Mouse (Mus musculus) midbrain, embryonic 12.5 days (tissue): ENCODE measurements around the gene Igbp1b. TPM values are rescaled to one million over a fixed set of nuclear protein-coding genes. Genes with fewer than 3 reads are reported as not detected.

ENCODE experiments used
- ATAC-seq: fragments of 200-750 bp; cut with Nextera tagmentation; 2 replicates; pipeline ENCODE4 v1.8.0; 2017; ENCODE audit warnings: low read depth, moderate TSS enrichment, moderate library complexity; ENCODE audit not compliant: low FRiP score
- H3K27ac ChIP-seq: fragments of 300-500 bp; sonication (generic); replicated peaks from 2 replicates; pipeline ENCODE4 v1.5.1; 2016; ENCODE audit warnings: mild to moderate bottlenecking
- H3K27me3 ChIP-seq: fragments of 300-500 bp; sonication (generic); 2 replicates; pipeline ENCODE4 v1.6.1; 2016; ENCODE audit warnings: mild to moderate bottlenecking
- H3K36me3 ChIP-seq: fragments of 300-500 bp; sonication (generic); 2 replicates; pipeline ENCODE4 v1.6.1; 2016
- H3K4me1 ChIP-seq: fragments of 300-500 bp; sonication (generic); 2 replicates; pipeline ENCODE4 v1.6.1; 2016
- H3K4me2 ChIP-seq: fragments of 300-500 bp; sonication (generic); replicated peaks from 2 replicates; pipeline ENCODE4 v1.6.1; 2016; ENCODE audit warnings: mild to moderate bottlenecking, moderate library complexity
- H3K4me3 ChIP-seq: fragments of 300-500 bp; sonication (generic); 2 replicates; pipeline ENCODE4 v1.5.1; 2016; ENCODE audit warnings: mild to moderate bottlenecking
- H3K9ac ChIP-seq: fragments of 300-500 bp; sonication (generic); replicated peaks from 2 replicates; pipeline ENCODE4 v1.6.1; 2016; ENCODE audit warnings: mild to moderate bottlenecking, moderate library complexity
- H3K9me3 ChIP-seq: fragments of 300-500 bp; sonication (generic); 2 replicates; pipeline ENCODE4 v1.6.1; 2016; ENCODE audit warnings: mild to moderate bottlenecking
- WGBS: fragments of 180-500 bp; shearing (Covaris S2); methylation state at CpG from one replicate; pipeline ENCODE4 v1.1.7; 2016; 5-methylcytosine and 5-hydroxymethylcytosine counted together
- polyA plus RNA-seq: library from polyadenylated mRNA; unstranded; fragments of >200 nt; fragmentation: Nextera tagmentation; extraction: Ambion mirVana; gene quantifications from 2 replicates; pipeline ENCODE4 v1.2.1, GENCODE M21; 2016

Igbp1b gene
- 0.21 TPM in 1 of 2 replicates, not detected in the other for polyA plus RNA-seq

DNA sequence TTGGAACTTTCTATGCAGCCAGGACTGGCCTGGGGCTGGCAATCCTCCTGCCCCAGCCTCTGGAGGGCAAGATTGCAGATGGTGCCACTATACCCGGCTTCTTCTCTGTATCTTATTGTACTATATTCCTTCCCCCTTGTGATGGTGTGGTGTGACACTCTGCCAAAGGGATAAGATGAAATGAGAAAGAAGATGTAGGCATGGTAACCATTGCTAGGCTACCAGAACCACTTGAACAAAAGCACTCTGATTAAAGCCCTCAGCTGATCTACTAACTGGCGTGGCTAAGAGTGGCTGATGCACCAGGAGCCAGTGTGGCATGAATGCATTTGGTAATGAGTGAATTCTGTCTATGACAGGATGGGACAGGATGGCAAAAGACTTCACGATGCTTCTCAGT, at the start of gene Igbp1b:
TSS of gene Igbp1b (minus strand) at position 29 of the 400 bp plus-strand sequence.
- Histone ChIP-seq H3K9ac (no peak within 1 kb of the TSS), H3K9me3 (no peaks in the 10 kb centered on the region), H3K4me2 (no peak within 1 kb of the TSS), H3K36me3 (no peaks in the 10 kb centered on the region), H3K4me3 (no peak within 1 kb of the TSS), H3K27ac (no peak within 1 kb of the TSS), H3K4me1 (no peaks in the 10 kb centered on the region), H3K27me3 (no peaks in the 10 kb centered on the region)
- WGBS, result 55% methylated on average over 3 of the region's 3 CpGs
- peak; percentile 66 for ATAC-seq

DNA sequence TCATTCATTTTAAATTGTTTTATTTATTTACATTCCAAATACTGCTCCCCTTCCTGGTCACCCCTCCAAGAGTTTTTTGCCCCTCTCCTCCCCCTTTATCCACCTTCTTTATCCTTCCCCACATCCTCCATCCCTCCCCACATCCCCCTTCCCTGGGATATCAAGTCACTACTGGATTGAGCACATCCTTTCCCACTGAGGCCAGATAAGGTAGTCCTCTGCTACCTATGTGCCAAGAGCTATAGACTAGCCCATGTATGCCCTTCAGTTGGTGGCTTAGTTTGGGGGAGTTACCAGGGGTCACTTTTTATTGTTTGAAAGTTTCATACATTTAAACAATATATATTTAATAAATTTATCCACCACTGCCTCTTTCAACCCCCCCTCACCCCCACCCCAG, 24.6 kb upstream of the Igbp1b start:
- Histone ChIP-seq H3K4me3 (no peak overlapping the region), H3K36me3 (no peaks in the 10 kb centered on the region), H3K27me3 (no peaks in the 10 kb centered on the region), H3K9me3 (no peaks in the 10 kb centered on the region), H3K27ac (no peak overlapping the region), H3K4me2 (no peak overlapping the region), H3K9ac (no peak overlapping the region), H3K4me1 (no peaks in the 10 kb centered on the region)
- ATAC-seq, result 0 out of 2 replicates have a peak, but pooled peaks have one; percentile 60

DNA sequence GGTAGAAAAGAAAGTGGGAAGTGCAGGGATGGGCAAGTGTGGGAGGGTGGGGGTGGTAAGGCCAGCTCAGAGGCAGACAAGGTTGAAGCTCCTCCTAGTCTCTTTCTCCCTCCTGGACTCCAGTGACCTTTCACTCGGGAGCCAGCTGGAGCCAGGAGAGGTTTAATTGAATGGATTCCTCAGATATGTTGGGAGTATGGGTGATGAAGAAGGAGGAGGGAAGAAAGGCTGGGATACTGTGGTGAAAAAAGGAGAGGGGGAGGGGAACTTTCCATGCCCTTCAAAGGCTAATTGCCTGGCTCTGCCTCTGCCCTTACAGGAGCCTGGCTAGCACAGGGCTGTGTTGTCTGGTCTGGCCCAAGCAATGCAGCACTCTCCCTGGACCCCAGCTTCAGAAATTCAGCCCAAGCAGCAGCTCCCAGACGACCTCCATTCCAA, 14.4 kb upstream of the Igbp1b start:
- no peak overlapping the region; the same call in 1 of the 2 replicates for H3K27ac ChIP-seq
- 9% methylated on average over 2 of the region's 2 CpGs for WGBS

DNA sequence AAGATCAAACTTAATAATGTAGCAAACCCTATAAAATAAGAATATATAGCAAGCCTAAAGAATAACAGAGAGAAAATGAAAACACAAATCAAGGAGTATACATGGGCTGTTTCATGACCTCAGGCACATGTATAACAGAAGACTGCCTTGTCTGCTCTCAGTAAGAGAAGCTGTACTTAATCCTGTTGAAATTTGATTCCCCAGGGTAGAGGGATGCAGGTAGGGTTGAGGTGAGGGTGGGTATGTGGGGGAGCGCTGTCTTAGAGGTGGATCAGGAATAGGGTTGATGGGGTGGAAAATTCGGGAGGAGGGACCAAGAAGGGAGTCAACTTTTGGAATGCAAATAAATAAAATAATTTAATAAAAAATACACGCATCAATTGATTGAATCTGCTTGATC, 7.1 kb upstream of the Igbp1b start:
- H3K36me3 ChIP-seq, result no peaks in the 10 kb centered on the region
- ATAC-seq, result no peak
- 76% methylated on average over 3 of the region's 3 CpGs for WGBS

More for the DNA sequence above, 14.4 kb upstream of the Igbp1b start:
- no peak overlapping the region for H3K4me3 ChIP-seq
- H3K27me3 ChIP-seq, result no peaks in the 10 kb centered on the region
- H3K9ac ChIP-seq, result no peak overlapping the region
- no peaks in the 10 kb centered on the region for H3K9me3 ChIP-seq
- peak; percentile 83 for ATAC-seq
- no peaks in the 10 kb centered on the region for H3K36me3 ChIP-seq
- no peak overlapping the region for H3K4me2 ChIP-seq
- H3K4me1 ChIP-seq, result peaks cover 5% of the 10 kb centered on the region; the same call in 1 of the 2 replicates

DNA sequence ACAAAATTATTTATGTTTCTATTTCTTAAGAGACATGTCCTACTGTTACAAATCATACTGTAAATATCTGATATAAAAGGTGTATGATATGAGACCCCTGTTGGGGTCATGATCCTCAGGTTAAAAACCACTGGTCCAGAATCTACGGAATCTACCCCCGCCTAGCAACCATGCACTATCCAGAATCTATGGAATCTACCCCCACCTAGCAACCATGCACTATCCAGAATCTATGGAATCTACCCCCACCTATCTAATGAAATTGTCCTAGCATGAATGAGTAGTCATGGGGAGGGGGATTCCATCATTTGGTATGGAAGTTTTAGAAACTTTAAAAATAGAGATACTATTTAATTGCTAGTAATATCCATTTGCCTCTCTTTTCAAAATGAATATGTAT, 12.7 kb downstream of the Igbp1b start:
- Histone ChIP-seq H3K9me3 (no peaks in the 10 kb centered on the region), H3K27me3 (no peaks in the 10 kb centered on the region), H3K27ac (no peak overlapping the region), H3K4me1 (no peaks in the 10 kb centered on the region), H3K4me3 (no peak overlapping the region), H3K36me3 (no peaks in the 10 kb centered on the region), H3K9ac (no peak overlapping the region), H3K4me2 (no peak overlapping the region)
- no peak for ATAC-seq
- WGBS, result 96% methylated on average over 2 of the region's 2 CpGs

More for the DNA sequence above, 7.1 kb upstream of the Igbp1b start:
- Histone ChIP-seq H3K9me3 (no peaks in the 10 kb centered on the region), H3K4me3 (no peak overlapping the region), H3K27me3 (no peaks in the 10 kb centered on the region), H3K4me2 (no peak overlapping the region), H3K9ac (no peak overlapping the region), H3K4me1 (no peaks in the 10 kb centered on the region), H3K27ac (no peak overlapping the region)

DNA sequence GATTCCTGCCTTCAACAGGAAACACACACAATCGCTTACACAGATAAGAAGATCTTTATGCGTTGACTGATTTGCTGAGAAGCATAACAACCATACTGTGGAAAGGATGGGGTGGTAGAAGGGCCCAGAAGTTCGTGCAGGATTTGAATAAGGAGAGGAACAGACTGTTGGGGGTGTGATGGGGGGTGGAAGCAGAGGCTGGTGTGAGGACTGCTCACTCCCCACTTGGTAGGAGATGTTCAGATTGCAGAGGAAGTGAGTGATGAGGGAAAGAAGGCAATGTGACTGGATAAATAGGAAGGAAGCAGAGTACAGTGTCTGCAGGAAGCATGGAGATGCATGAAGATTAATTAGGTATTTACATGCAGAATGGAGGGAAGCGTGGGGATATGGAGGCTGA, 19.0 kb downstream of the Igbp1b start:
- no peak overlapping the region for H3K4me2 ChIP-seq
- H3K9me3 ChIP-seq, result no peaks in the 10 kb centered on the region
- no peak overlapping the region for H3K4me3 ChIP-seq
- H3K4me1 ChIP-seq, result no peaks in the 10 kb centered on the region
- 79% methylated on average over 4 of the region's 4 CpGs for WGBS
- no peaks in the 10 kb centered on the region for H3K27me3 ChIP-seq
- no peak for ATAC-seq
- H3K9ac ChIP-seq, result no peak overlapping the region
- no peaks in the 10 kb centered on the region for H3K36me3 ChIP-seq
- no peak overlapping the region for H3K27ac ChIP-seq

DNA sequence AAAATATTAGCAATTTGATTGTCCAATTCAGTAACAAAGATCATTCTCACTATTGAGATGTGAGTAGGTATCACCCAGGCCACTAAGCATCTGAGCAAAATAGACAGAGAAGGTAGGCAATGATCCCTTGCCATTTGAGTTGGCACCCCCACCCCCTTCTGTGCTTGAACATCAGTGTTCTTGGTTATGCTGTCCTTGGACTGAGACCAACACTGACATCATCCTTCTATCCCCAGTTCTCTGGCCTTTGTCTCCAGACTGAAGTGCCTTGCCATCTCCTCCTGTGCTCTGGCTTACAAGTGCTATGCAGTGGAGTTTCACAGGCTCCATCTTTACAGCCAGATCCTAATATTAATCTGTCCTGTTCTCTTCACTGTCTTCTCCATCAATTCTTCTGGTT, 37.6 kb downstream of the Igbp1b start:
- no peaks in the 10 kb centered on the region for H3K27me3 ChIP-seq
- H3K36me3 ChIP-seq, result no peaks in the 10 kb centered on the region
- no peak overlapping the region for H3K9ac ChIP-seq
- no peaks in the 10 kb centered on the region for H3K4me1 ChIP-seq
- no peak overlapping the region for H3K27ac ChIP-seq
- no peak for ATAC-seq
- H3K9me3 ChIP-seq, result no peaks in the 10 kb centered on the region
- no peak overlapping the region for H3K4me2 ChIP-seq
- H3K4me3 ChIP-seq, result no peak overlapping the region

DNA sequence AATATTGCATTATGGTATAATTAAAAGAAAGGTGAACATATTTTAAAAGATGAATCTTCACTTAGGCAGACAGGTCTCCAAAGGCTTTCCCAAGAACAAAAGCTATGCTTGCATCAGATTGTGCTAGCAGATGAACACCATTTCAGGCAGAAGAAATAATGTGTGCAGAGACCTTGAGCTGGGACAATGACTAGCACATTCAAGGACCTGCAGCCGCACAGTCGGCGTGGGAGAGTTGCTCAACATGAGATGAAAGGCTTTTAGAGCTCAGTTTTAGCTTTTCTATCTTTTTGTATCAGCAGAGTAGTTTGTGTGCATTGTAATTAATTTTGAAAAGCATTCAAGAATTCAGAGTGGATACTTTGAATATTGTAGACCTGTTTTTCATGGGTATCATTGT, 39.9 kb downstream of the Igbp1b start:
- Histone ChIP-seq H3K27me3 (no peaks in the 10 kb centered on the region), H3K36me3 (no peaks in the 10 kb centered on the region), H3K27ac (no peak overlapping the region), H3K9ac (no peak overlapping the region), H3K4me2 (no peak overlapping the region), H3K4me3 (no peak overlapping the region), H3K4me1 (0 out of 2 replicates have a peak, but pooled peaks cover 3% of the 10 kb centered on the region), H3K9me3 (no peaks in the 10 kb centered on the region)
- no peak for ATAC-seq
- WGBS, result 80% methylated on average over 3 of the region's 3 CpGs

Other genes starting within 250 kb of the Igbp1b start
- 75.4 and 85.1 TPM in 2 replicates for gene Lmo3, start 76.6 kb downstream of the Igbp1b start, polyA plus RNA-seq